Mouse (Mus musculus): ENCODE measurements around the gene Arrb1. TPM values are rescaled to one million over a fixed set of nuclear protein-coding genes. Genes with fewer than 3 reads are reported as not detected.

The Arrb1 gene
- polyA plus RNA-seq, 1 experiment = 135 TPM

DNA sequence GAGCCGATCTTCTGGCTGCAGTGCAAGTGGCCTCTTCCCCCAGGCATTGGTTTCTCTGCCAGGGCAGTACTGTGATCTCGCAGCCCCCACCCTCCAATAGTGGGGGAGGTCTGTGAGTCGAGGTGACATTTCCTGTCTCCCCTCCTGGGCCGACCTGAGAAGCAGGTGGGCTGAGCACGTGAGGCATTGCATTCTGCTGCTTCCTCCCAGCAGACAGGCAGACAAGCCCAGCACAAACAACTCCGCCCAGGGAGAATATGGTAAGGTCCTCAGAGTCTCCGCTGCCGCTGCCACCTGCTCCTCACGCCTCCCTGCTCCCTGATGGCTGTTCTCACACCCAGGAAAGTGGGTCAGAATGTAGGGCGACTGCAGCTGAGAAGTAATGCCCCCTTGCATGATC lies 37.7 kb downstream of the Arrb1 start:
- peak in 1 of 2 experiments; percentile 52 for DNase-seq (ENCODE audit: extremely low spot score in 1 of 2, low spot score in 1 of 2)

- no peak for DNase-seq (ENCODE audit: extremely low spot score in 1 of 2, low spot score in 1 of 2)
Measured at GRCm38 (mm10) chr7:99573351-99573750, 38.1 kb downstream of the Arrb1 start.

DNA sequence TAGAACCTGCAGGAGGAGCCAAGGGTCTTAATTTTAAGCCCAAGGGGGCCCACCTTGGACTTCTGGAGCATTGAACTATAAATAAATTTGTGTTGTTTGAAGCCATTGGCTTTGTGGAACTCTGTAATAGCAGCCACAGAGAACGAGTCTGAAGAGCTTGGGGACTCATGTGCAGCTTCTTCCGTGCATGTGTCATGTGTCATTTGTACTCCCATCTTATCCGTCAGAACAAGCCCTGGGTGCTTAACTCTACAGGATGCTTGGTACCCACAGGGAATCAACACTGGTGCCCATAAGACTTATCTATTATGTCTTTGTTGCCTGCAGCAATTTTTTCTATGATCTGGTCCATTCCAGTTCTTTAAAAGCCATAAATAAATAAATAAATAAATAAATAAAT lies 43.0 kb downstream of the Arrb1 start:
- no peak for DNase-seq (ENCODE audit: extremely low spot score in 1 of 2, low spot score in 1 of 2)

- DNase-seq (ENCODE audit: extremely low spot score in 1 of 2, low spot score in 1 of 2) = peak; percentile 38 to 79
Measured at GRCm38 (mm10) chr7:99579491-99580190, 44.4 kb downstream of the Arrb1 start.

GRCm38 (mm10) chr7:99580247-99580646 lies 45.0 kb downstream of the Arrb1 start:
- no peak for DNase-seq (ENCODE audit: extremely low spot score in 1 of 2, low spot score in 1 of 2)

DNA sequence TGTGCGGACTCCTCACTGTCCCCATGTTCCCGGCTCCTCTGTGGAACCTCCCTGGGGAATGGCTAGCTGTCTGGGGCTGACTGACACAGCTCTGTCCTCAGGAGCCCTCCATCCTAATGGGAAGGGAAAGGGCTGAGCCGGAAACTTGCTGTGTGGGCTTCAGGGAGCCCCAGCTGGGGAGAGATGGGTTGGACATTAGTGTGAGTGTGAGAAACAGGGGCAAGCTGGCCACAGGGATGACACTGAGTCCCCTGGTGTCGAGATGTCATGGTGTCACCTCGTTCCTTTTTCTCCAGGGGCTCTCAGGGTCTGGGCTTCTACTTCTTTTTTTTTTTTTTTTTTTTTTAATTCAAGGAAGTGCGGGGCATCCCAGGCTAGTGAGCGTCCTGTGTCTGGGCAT lies 47.0 kb downstream of the Arrb1 start:
- DNase-seq (ENCODE audit: extremely low spot score in 1 of 2, low spot score in 1 of 2) = no peak

- DNase-seq (ENCODE audit: extremely low spot score in 1 of 2, low spot score in 1 of 2) = no peak
Measured at GRCm38 (mm10) chr7:99582867-99583266, 47.6 kb downstream of the Arrb1 start.

GRCm38 (mm10) chr7:99583625-99584024 lies 48.4 kb downstream of the Arrb1 start:
- no peak for DNase-seq (ENCODE audit: extremely low spot score in 1 of 2, low spot score in 1 of 2)

DNA sequence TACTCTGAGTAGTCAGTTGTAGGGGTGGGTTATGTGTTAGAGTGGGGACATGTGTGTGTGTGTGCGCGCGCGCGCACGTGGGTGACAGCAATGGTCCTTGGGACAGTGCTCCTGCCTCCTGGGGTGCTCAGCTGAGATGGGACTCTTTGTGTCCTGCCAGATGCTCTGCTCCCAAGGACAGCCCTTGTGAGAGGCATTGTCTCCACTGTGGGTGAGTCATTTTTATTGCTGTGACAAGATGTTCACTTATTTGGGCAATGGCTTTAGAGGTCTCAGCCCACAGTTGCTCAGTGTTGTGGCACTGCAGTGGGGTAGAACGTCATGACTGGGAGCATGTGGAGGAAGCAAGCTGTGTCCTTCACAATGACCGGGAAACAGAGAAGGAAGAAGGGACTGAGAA lies 50.7 kb downstream of the Arrb1 start:
- DNase-seq (ENCODE audit: extremely low spot score in 1 of 2, low spot score in 1 of 2) = no peak

DNA sequence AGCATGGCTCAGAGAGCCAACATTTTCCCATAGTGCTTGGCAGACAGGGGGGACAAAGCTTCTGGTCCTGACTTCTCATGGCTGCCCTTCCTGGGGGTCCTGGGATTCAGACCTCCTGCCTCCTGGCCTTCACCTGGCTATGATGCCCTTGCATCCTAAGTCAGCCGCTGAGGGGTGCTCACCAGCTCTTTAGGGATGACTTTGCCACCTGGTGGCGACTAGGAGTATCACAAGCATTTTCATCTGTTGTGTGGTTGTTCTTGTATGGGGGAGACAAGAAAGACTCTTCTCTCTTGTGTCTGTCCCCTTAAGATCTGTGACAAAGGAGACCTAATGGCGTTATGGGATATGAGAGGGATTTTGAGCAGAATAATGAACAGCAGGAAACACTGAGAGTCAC lies 54.8 kb downstream of the Arrb1 start:
- DNase-seq (ENCODE audit: extremely low spot score in 1 of 2, low spot score in 1 of 2) = peak; percentile 66 to 86

GRCm38 (mm10) chr7:99590646-99591045 lies 55.4 kb downstream of the Arrb1 start:
- DNase-seq (ENCODE audit: extremely low spot score in 1 of 2, low spot score in 1 of 2) = no peak

- DNase-seq (ENCODE audit: extremely low spot score in 1 of 2, low spot score in 1 of 2) = no peak
Measured at GRCm38 (mm10) chr7:99592669-99593068, 57.4 kb downstream of the Arrb1 start.

DNA sequence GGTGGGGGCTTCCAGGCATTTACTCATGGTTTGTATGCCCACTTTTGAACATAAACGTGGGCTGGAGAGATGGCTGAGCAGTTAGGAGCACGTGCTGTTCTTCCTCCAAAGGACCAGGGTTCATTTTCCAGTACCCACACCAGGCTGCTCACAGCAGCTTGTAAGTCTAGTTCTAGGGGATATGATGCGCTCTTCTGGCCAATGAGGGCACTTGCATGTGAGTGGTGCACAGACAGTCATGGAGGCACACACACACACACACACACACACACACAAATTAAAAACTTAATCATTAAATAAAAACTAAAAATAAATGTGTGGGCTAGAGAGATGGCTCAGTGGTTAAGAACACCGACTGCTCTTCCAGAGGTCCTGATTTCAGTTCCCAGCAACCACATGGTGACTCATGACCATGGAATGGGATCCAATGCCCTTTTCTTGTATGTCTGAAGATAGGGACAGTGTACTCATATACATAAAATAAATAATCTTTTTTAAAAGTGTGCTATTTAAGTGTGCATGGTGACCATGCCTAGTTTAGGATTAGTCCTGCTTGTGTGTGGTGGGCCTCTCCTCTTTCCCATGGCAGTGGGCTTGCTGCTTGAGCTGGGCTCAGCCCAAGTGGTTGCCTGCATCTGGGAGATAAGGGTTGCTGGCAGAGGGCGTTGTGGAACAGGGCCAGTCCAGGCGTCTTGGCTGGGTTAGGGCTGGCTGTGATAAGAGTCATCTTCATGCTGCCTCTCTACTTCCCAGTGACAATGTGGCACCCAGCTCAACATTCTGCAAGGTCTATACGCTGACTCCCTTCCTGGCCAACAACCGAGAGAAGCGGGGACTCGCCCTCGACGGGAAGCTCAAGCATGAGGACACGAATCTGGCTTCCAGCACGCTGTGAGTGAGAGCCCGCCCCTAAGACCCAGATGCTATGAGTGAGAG lies 58.9 kb downstream of the Arrb1 start:
- DNase-seq (ENCODE audit: extremely low spot score in 1 of 2, low spot score in 1 of 2) = no peak

DNA sequence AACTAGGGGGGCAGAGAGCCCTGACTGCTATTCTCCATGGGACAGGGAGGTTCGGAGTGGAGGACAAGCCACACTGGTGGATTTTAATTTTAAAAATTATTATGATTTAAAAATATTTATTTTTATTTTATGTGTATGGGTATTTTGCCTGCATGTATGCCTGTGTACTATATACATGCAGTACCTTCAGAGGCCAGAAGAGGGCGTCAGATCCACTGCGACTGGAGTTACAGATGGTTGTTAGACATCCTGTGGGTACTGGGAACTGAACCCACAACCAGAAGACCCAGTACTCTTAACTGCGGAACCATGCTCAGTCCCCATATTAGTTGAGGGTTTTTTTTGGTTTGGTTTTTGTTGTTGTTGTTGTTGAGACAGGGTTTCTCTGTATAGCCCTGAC lies 63.5 kb downstream of the Arrb1 start:
- DNase-seq (ENCODE audit: extremely low spot score in 1 of 2, low spot score in 1 of 2) = no peak

GRCm38 (mm10) chr7:99603875-99604662 lies 68.8 kb downstream of the Arrb1 start:
- DNase-seq (ENCODE audit: extremely low spot score in 1 of 2, low spot score in 1 of 2) = no peak

GRCm38 (mm10) chr7:99605058-99605457 lies 69.8 kb downstream of the Arrb1 start:
- no peak for DNase-seq (ENCODE audit: extremely low spot score in 1 of 2, low spot score in 1 of 2)

- no peak for DNase-seq (ENCODE audit: extremely low spot score in 1 of 2, low spot score in 1 of 2)
Measured at GRCm38 (mm10) chr7:99606303-99606702, 71.0 kb downstream of the Arrb1 start.

GRCm38 (mm10) chr7:99606766-99607165 lies 71.5 kb downstream of the Arrb1 start:
- DNase-seq (ENCODE audit: extremely low spot score in 1 of 2, low spot score in 1 of 2) = no peak

DNA sequence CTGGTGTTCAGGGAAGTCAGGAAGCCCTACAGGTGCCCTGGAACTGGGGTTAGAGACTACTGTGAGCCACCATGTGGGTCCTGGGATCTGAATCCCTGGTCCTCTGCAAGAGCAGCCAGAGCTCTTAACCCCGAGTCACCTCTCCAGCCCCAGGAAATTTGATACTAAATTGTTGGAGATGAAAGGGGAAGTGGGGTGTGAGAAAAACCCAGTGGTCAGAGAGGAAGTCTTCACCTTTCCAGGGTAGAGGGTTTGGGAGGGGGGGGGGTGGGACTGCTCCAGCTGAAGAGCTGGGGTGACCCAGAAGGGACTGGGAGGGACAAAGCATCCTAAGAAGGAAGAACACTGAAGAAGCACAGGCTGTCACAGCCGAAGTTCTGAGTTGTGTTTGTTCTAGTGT lies 72.4 kb downstream of the Arrb1 start:
- DNase-seq (ENCODE audit: extremely low spot score in 1 of 2, low spot score in 1 of 2) = no peak

DNA sequence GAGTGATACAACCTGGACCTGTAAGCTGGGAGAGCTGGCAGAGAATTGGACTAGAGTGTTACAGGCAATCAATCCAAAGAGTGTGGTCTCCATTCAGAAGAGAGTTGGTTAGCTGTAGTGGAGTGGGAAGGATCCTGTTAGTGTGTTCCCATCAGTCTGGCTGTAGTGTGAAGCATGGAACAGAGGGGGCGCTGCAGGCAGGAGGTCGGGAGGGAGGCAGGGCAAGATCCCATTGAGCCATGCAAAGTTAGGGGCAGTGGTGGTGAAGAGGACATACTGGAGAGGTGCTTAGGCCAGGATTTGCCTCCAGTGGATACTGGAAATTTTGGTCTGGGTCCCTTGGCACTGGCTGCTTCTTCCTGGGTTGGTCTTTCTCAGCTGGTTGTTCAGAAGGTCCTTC lies 83.0 kb downstream of the Arrb1 start:
- DNase-seq (ENCODE audit: extremely low spot score in 1 of 2, low spot score in 1 of 2) = no peak

GRCm38 (mm10) chr7:99618860-99619259 lies 83.6 kb downstream of the Arrb1 start:
- peak in 1 of 2 experiments; percentile 73 for DNase-seq (ENCODE audit: extremely low spot score in 1 of 2, low spot score in 1 of 2)
